Mouse (Mus musculus) cerebellum, postnatal 10 days (tissue): ENCODE measurements around the gene Tmprss11e.

ENCODE experiments used
- DNase-seq, 2 experiments: peaks; one replicate each; pipeline ENCODE4 v3.0.0; 2021; ENCODE audit warnings: mixed read lengths in 2 of 2

Tmprss11e gene

GRCm38 (mm10) chr5:86745715-86746114 is at the start of gene Tmprss11e:
Gene Tmprss11e (minus strand): TSS chr5:86745815.
- no peak for DNase-seq

GRCm38 (mm10) chr5:86792807-86793206 is 47.2 kb upstream of the Tmprss11e start:
- DNase-seq, result no peak

GRCm38 (mm10) chr5:86792249-86792648 is 46.6 kb upstream of the Tmprss11e start:
- DNase-seq, result no peak

GRCm38 (mm10) chr5:86789954-86790353 is 44.3 kb upstream of the Tmprss11e start:
- DNase-seq, result no peak

GRCm38 (mm10) chr5:86786798-86787197 is 41.2 kb upstream of the Tmprss11e start:
- DNase-seq, result no peak

GRCm38 (mm10) chr5:86784205-86784604 is 38.6 kb upstream of the Tmprss11e start:
- no peak for DNase-seq

GRCm38 (mm10) chr5:86783059-86783458 is 37.4 kb upstream of the Tmprss11e start:
- DNase-seq, result no peak

GRCm38 (mm10) chr5:86778471-86778870 is 32.9 kb upstream of the Tmprss11e start:
- no peak for DNase-seq

- no peak for DNase-seq
These were observed 31.3 kb upstream of the Tmprss11e start for GRCm38 (mm10) chr5:86776941-86777340.

GRCm38 (mm10) chr5:86771010-86771409 is 25.4 kb upstream of the Tmprss11e start:
- no peak for DNase-seq

- DNase-seq, result no peak
These were observed 23.5 kb upstream of the Tmprss11e start for GRCm38 (mm10) chr5:86769015-86769658.

GRCm38 (mm10) chr5:86742796-86743195 is 2.8 kb downstream of the Tmprss11e start:
- no peak for DNase-seq

GRCm38 (mm10) chr5:86741146-86741545 is 4.5 kb downstream of the Tmprss11e start:
- no peak for DNase-seq

- DNase-seq, result no peak
These were observed 9.8 kb downstream of the Tmprss11e start for GRCm38 (mm10) chr5:86735808-86736207.

- DNase-seq, result peak in 1 of 2 experiments; percentile 2
These were observed 15.0 kb downstream of the Tmprss11e start for GRCm38 (mm10) chr5:86730587-86730986.

- DNase-seq, result no peak
These were observed 17.0 kb downstream of the Tmprss11e start for GRCm38 (mm10) chr5:86728574-86728973.

GRCm38 (mm10) chr5:86727033-86727432 is 18.6 kb downstream of the Tmprss11e start:
- DNase-seq, result no peak

GRCm38 (mm10) chr5:86725021-86725420 is 20.6 kb downstream of the Tmprss11e start:
- no peak for DNase-seq

- no peak for DNase-seq
These were observed 22.7 kb downstream of the Tmprss11e start for GRCm38 (mm10) chr5:86722820-86723460.

GRCm38 (mm10) chr5:86714967-86715366 is 30.6 kb downstream of the Tmprss11e start:
- no peak for DNase-seq

GRCm38 (mm10) chr5:86704923-86705322 is 40.7 kb downstream of the Tmprss11e start:
- no peak for DNase-seq

GRCm38 (mm10) chr5:86684667-86685066 is 60.9 kb downstream of the Tmprss11e start:
- DNase-seq, result peak; percentile 79

GRCm38 (mm10) chr5:86676262-86676661 is 69.4 kb downstream of the Tmprss11e start, which contains the start of gene Tmprss11b:
Gene Tmprss11b (minus strand): TSS chr5:86676362.
- DNase-seq, result no peak
